Mouse (Mus musculus): Measurements from ENCODE around the gene Fut7. TPM values are rescaled to one million over a fixed set of nuclear protein-coding genes. Genes with fewer than 3 reads are reported as not detected.

Fut7 gene
- polyA plus RNA-seq, 1 experiment, result 0.08 TPM

GRCm38 (mm10) chr2:25465816-25466635, 43.0 kb downstream of the Fut7 start:
- H3K4me3 ChIP-seq, result no peak overlapping the region
- no peaks in the 10 kb centered on the region for H3K36me3 ChIP-seq (ENCODE audit: control insufficient read depth, insufficient read depth)
- no peak overlapping the region for H3ac ChIP-seq (ENCODE audit: control insufficient read depth, insufficient read length)
- no peaks in the 10 kb centered on the region for H3K79me2 ChIP-seq (ENCODE audit: control insufficient read depth, insufficient read depth)
- H3K4me2 ChIP-seq (ENCODE audit: low read depth), result no peak overlapping the region
- TF ChIP-seq USF1 (IDR thresholded peaks at IDR 0.05; ENCODE audit: low read depth) (peak; percentile 51), POLR2A (IDR thresholded peaks at IDR 0.05; ENCODE audit: insufficient read length, low read depth) (no peak)
- no peaks in the 10 kb centered on the region for H3K27me3 ChIP-seq (ENCODE audit: control insufficient read depth, insufficient read depth, insufficient read length)

- Histone ChIP-seq H3K4me2 (ENCODE audit: low read depth) (no peak overlapping the region), H3ac (ENCODE audit: control insufficient read depth, insufficient read length) (no peak overlapping the region), H3K4me3 (no peak overlapping the region), H3K79me2 (ENCODE audit: control insufficient read depth, insufficient read depth) (no peaks in the 10 kb centered on the region), H3K27me3 (ENCODE audit: control insufficient read depth, insufficient read depth, insufficient read length) (no peaks in the 10 kb centered on the region), H3K36me3 (ENCODE audit: control insufficient read depth, insufficient read depth) (no peaks in the 10 kb centered on the region)
- no peak for TF ChIP-seq MYOD1 (IDR thresholded peaks at IDR 0.05; ENCODE audit: control insufficient read depth in 1 of 3, insufficient read length in 2 of 3, low read depth in 2 of 3)
- TF ChIP-seq POLR2A (IDR thresholded peaks at IDR 0.05; ENCODE audit: insufficient read length, low read depth), result no peak
- TF ChIP-seq SRF (IDR thresholded peaks at IDR 0.05; ENCODE audit: control insufficient read depth, insufficient read length, low read depth), result no peak
- no peak for TF ChIP-seq USF1 (IDR thresholded peaks at IDR 0.05; ENCODE audit: low read depth)
- TF ChIP-seq MYOG (IDR thresholded peaks at IDR 0.05; ENCODE audit: control insufficient read depth in 1 of 3, insufficient read depth in 1 of 3, insufficient read length in 2 of 3, low read depth in 2 of 3), result no peak
- no peak for TF ChIP-seq TCF3 (IDR thresholded peaks at IDR 0.05; ENCODE audit: insufficient read length, low read depth)
- no peak for TF ChIP-seq CEBPB (IDR thresholded peaks at IDR 0.05; ENCODE audit: insufficient read depth, poor library complexity, severe bottlenecking)
- no peak for TF ChIP-seq MAX (IDR thresholded peaks at IDR 0.05; ENCODE audit: low read depth)
- TF ChIP-seq REST (IDR thresholded peaks at IDR 0.05; ENCODE audit: insufficient read depth, insufficient read length), result no peak
- TF ChIP-seq TCF12 (IDR thresholded peaks at IDR 0.05; ENCODE audit: insufficient read depth, poor library complexity, severe bottlenecking), result no peak
- TF ChIP-seq POLR2AphosphoS2 (IDR thresholded peaks at IDR 0.05; ENCODE audit: insufficient read length, low read depth), result no peak
Measured at GRCm38 (mm10) chr2:25467606-25468303, 44.7 kb downstream of the Fut7 start.

GRCm38 (mm10) chr2:25468962-25469915, 46.2 kb downstream of the Fut7 start:
- TF ChIP-seq MAX (IDR thresholded peaks at IDR 0.05; ENCODE audit: low read depth) (no peak), MYOG (IDR thresholded peaks at IDR 0.05; ENCODE audit: control insufficient read depth in 1 of 3, insufficient read depth in 1 of 3, insufficient read length in 2 of 3, low read depth in 2 of 3) (peak in 2 of 3 experiments; percentile 15 to 73), SRF (IDR thresholded peaks at IDR 0.05; ENCODE audit: control insufficient read depth, insufficient read length, low read depth) (no peak), USF1 (IDR thresholded peaks at IDR 0.05; ENCODE audit: low read depth) (no peak), MYOD1 (IDR thresholded peaks at IDR 0.05; ENCODE audit: control insufficient read depth in 1 of 3, insufficient read length in 2 of 3, low read depth in 2 of 3) (peak in 2 of 3 experiments; percentile 73 to 76), TCF12 (IDR thresholded peaks at IDR 0.05; ENCODE audit: insufficient read depth, poor library complexity, severe bottlenecking) (no peak), TCF3 (IDR thresholded peaks at IDR 0.05; ENCODE audit: insufficient read length, low read depth) (no peak), CEBPB (IDR thresholded peaks at IDR 0.05; ENCODE audit: insufficient read depth, poor library complexity, severe bottlenecking) (no peak), POLR2AphosphoS2 (IDR thresholded peaks at IDR 0.05; ENCODE audit: insufficient read length, low read depth) (no peak), POLR2A (IDR thresholded peaks at IDR 0.05; ENCODE audit: insufficient read length, low read depth) (no peak), REST (IDR thresholded peaks at IDR 0.05; ENCODE audit: insufficient read depth, insufficient read length) (no peak), E2F4 (IDR thresholded peaks at IDR 0.05; ENCODE audit: insufficient read depth) (no peak)
- no peaks in the 10 kb centered on the region for H3K79me2 ChIP-seq (ENCODE audit: control insufficient read depth, insufficient read depth)
- H3K36me3 ChIP-seq (ENCODE audit: control insufficient read depth, insufficient read depth), result no peaks in the 10 kb centered on the region
- no peak overlapping the region for H3ac ChIP-seq (ENCODE audit: control insufficient read depth, insufficient read length)
- H3K27me3 ChIP-seq (ENCODE audit: control insufficient read depth, insufficient read depth, insufficient read length), result no peaks in the 10 kb centered on the region
- peak overlapping the region; percentile 6 for H3K4me2 ChIP-seq (ENCODE audit: low read depth)
- H3K4me3 ChIP-seq, result no peak overlapping the region

- H3K4me2 ChIP-seq (ENCODE audit: low read depth), result peak within 1 kb of the TSS; percentile 6
- TF ChIP-seq TCF3 (IDR thresholded peaks at IDR 0.05; ENCODE audit: insufficient read length, low read depth) (no peak), POLR2AphosphoS2 (IDR thresholded peaks at IDR 0.05; ENCODE audit: insufficient read length, low read depth) (no peak), TCF12 (IDR thresholded peaks at IDR 0.05; ENCODE audit: insufficient read depth, poor library complexity, severe bottlenecking) (no peak), SRF (IDR thresholded peaks at IDR 0.05; ENCODE audit: control insufficient read depth, insufficient read length, low read depth) (no peak), MYOD1 (IDR thresholded peaks at IDR 0.05; ENCODE audit: control insufficient read depth in 1 of 3, insufficient read length in 2 of 3, low read depth in 2 of 3) (no peak), MAX (IDR thresholded peaks at IDR 0.05; ENCODE audit: low read depth) (no peak), POLR2A (IDR thresholded peaks at IDR 0.05; ENCODE audit: insufficient read length, low read depth) (no peak), MYOG (IDR thresholded peaks at IDR 0.05; ENCODE audit: control insufficient read depth in 1 of 3, insufficient read depth in 1 of 3, insufficient read length in 2 of 3, low read depth in 2 of 3) (no peak), CEBPB (IDR thresholded peaks at IDR 0.05; ENCODE audit: insufficient read depth, poor library complexity, severe bottlenecking) (no peak), REST (IDR thresholded peaks at IDR 0.05; ENCODE audit: insufficient read depth, insufficient read length) (no peak), USF1 (IDR thresholded peaks at IDR 0.05; ENCODE audit: low read depth) (no peak), E2F4 (IDR thresholded peaks at IDR 0.05; ENCODE audit: insufficient read depth) (no peak)
- no peak within 1 kb of the TSS for H3K4me3 ChIP-seq
- H3ac ChIP-seq (ENCODE audit: control insufficient read depth, insufficient read length), result no peak within 1 kb of the TSS
- H3K36me3 ChIP-seq (ENCODE audit: control insufficient read depth, insufficient read depth), result no peaks in the 10 kb centered on the region
- H3K79me2 ChIP-seq (ENCODE audit: control insufficient read depth, insufficient read depth), result no peaks in the 10 kb centered on the region
- H3K27me3 ChIP-seq (ENCODE audit: control insufficient read depth, insufficient read depth, insufficient read length), result peaks cover 1% of the 10 kb centered on the region
Measured at GRCm38 (mm10) chr2:25469969-25470368, 46.9 kb downstream of the Fut7 start, which contains the start of gene Ptgds. TSS of gene Ptgds (minus strand) at chr2:25470046.
